Mouse (Mus musculus): ENCODE measurements at regions not wholly inside any gene's neighbourhood (a gene's known extent, or its start where the extent isn't known, plus 50 kb on each side); places are given as distances from the start of the nearest gene placed in this dataset.

DNA sequence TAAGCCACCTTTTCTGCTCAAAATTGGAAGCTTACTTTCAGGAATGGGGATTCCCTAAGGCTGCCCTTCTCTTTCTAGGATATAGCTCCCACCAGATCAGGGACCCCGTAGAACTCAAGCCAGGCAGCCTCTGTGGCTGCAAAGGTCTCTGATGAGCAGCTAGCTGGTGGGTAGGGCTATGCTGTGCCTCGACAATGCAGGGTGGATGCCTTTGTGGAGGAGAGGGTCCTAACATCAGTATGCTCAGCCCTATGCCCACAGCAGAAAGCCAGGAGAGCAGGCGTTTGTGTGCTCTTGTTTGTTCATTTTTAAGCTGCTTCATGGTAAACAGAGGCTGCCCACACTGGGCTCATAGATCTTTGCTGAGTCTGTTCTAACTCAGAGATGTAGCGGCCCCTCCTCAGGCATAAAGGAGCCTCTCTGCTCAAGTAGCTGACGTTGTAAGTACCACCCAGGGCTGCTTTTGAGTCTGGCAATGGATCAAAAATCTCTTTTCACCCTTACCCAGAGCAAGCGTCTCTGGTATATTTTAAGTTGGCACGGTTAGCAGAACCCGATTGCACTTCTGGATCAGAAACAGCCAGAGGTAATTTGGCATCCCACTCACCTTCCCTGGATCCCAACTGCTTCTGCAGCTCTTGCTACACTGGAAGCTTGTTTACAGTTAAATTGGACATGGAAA, 136.0 kb upstream of the Tab2 start:
- TF ChIP-seq ZNF384 (IDR thresholded peaks at IDR 0.05; ENCODE audit: low read depth, low read length) (no peak), MAFK (IDR thresholded peaks at IDR 0.05; ENCODE audit: insufficient read depth, low read depth, low read length) (no peak), HCFC1 (IDR thresholded peaks at IDR 0.05; ENCODE audit: borderline replicate concordance, insufficient read depth, low read length) (no peak), ZC3H11A (IDR thresholded peaks at IDR 0.05; ENCODE audit: borderline replicate concordance, low read depth, low read length) (no peak)

All from ES-E14 (cell line).